ENCODE assay signal across 8 mouse cellular contexts in the genomic region with DNA sequence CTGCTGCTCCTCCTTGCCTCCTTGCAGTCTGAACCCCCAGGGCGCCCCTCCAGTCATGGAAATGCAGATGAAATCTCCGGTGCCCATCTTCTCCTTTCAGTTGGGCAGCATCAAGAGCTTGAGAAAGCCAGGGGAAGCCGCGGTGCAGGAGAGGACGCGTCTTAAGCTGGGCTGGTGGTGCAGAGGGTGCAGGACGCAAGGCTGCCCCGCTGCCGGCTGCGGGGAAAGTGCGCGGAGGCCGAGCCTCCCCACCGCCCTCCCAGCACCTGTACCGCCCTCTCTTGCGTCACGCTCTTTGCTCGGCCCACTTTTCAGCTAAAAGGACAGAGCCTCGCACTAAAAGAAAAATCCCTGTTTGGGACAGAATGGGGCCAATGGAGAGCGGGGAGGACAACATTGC. TPM values are rescaled to one million over a fixed set of nuclear protein-coding genes. Genes with fewer than 3 reads are reported as not detected.
A peak's percentile ranks its signal among the peaks of the same experiment; 100 is the strongest.
DNase-seq lines count a peak whose midpoint lies in the region; ATAC-seq and TF ChIP-seq lines count a peak whose summit lies in the region.

A gene (minus strand): TSS at position 229 of the 400 bp plus-strand sequence.

- peaks cover 26% of the 10 kb centered on the region for H3K4me1 ChIP-seq in heart, embryonic 13.5 days
- H3K4me1 ChIP-seq in kidney, embryonic 16.5 days (ENCODE audit: insufficient read depth, low read length) = peaks cover 14% of the 10 kb centered on the region
- no peaks in the 10 kb centered on the region for H3K4me1 ChIP-seq in liver, embryonic 11.5 days (replicated peaks; ENCODE audit: control insufficient read depth, insufficient read depth, low read length)

- DNase-seq in spleen, adult 18-20 months = peak; percentile 42 to 45
- no peak for DNase-seq in spleen, adult 12 weeks (ENCODE audit: low spot score)
- peak; percentile 48 for DNase-seq in liver, embryonic 11.5 days (ENCODE audit: low spot score)
- DNase-seq in telencephalon, adult 2 months (ENCODE audit: low read depth, low spot score) = peak; percentile 12

- peak; percentile 80 for ATAC-seq in erythroid progenitor cell, adult 5-6 weeks (replicated peaks; ENCODE audit: low FRiP score, poor library complexity, severe bottlenecking)
- ATAC-seq in heart, embryonic 13.5 days (ENCODE audit: extremely low read depth, insufficient number of reproducible peaks, low FRiP score, low TSS enrichment) = no peak
- ATAC-seq in kidney, embryonic 16.5 days (ENCODE audit: low FRiP score, low TSS enrichment) = peak; percentile 90
- ATAC-seq in liver, embryonic 11.5 days (replicated peaks; ENCODE audit: low FRiP score) = 0 out of 2 replicates have a peak, but pooled peaks have one; percentile 34

- H3K9me3 ChIP-seq in heart, embryonic 13.5 days = no peaks in the 10 kb centered on the region
- H3K9me3 ChIP-seq in kidney, embryonic 16.5 days (ENCODE audit: low read length) = no peaks in the 10 kb centered on the region
- H3K9me3 ChIP-seq in liver, embryonic 11.5 days (ENCODE audit: control insufficient read depth, low read length) = no peaks in the 10 kb centered on the region

- H3K27ac ChIP-seq in heart, embryonic 13.5 days (replicated peaks) = peak within 1 kb of the TSS; percentile 79
- no peak within 1 kb of the TSS for H3K27ac ChIP-seq in kidney, embryonic 16.5 days (ENCODE audit: low read length)
- no peak within 1 kb of the TSS for H3K27ac ChIP-seq in liver, embryonic 11.5 days (ENCODE audit: low read depth, low read length)

- H3K4me2 ChIP-seq in heart, embryonic 13.5 days = peak within 1 kb of the TSS; percentile 76
- H3K4me2 ChIP-seq in kidney, embryonic 16.5 days (replicated peaks; ENCODE audit: low read depth, low read length) = peak within 1 kb of the TSS; percentile 76
- H3K4me2 ChIP-seq in liver, embryonic 11.5 days = peak within 1 kb of the TSS; percentile 63
- H3K4me2 ChIP-seq in myocyte (ENCODE audit: low read depth) = peak within 1 kb of the TSS; percentile 76

- no peak within 1 kb of the TSS for H3ac ChIP-seq in myocyte (ENCODE audit: control insufficient read depth, insufficient read length)

- H3K4me3 ChIP-seq in heart, embryonic 13.5 days = peak within 1 kb of the TSS; percentile 65
- H3K4me3 ChIP-seq in kidney, embryonic 16.5 days (ENCODE audit: low read length) = peak within 1 kb of the TSS; percentile 56
- peak within 1 kb of the TSS; percentile 40 for H3K4me3 ChIP-seq in liver, embryonic 11.5 days (ENCODE audit: low read depth, low read length)
- H3K4me3 ChIP-seq in myocyte = peak within 1 kb of the TSS; percentile 20

- H3K36me3 ChIP-seq in heart, embryonic 13.5 days = no peaks in the 10 kb centered on the region
- H3K36me3 ChIP-seq in kidney, embryonic 16.5 days (ENCODE audit: insufficient read depth, low read length) = no peaks in the 10 kb centered on the region
- H3K36me3 ChIP-seq in liver, embryonic 11.5 days (ENCODE audit: control insufficient read depth, insufficient read depth, low read length) = no peaks in the 10 kb centered on the region
- no peaks in the 10 kb centered on the region for H3K36me3 ChIP-seq in myocyte (ENCODE audit: control insufficient read depth, insufficient read depth)

- under 1% methylated on average over 20 of the region's 20 CpGs for WGBS in heart, embryonic 13.5 days
- WGBS in kidney, embryonic 16.5 days = under 1% methylated on average over 20 of the region's 20 CpGs
- WGBS in liver, embryonic 11.5 days = 1% methylated on average over 20 of the region's 20 CpGs

- peak; percentile 68 for TF ChIP-seq POLR2A in myocyte (IDR thresholded peaks at IDR 0.05; ENCODE audit: insufficient read length, low read depth)

- no peaks in the 10 kb centered on the region for H3K27me3 ChIP-seq in heart, embryonic 13.5 days (replicated peaks)
- no peaks in the 10 kb centered on the region for H3K27me3 ChIP-seq in kidney, embryonic 16.5 days (ENCODE audit: insufficient read depth, low read length)
- peaks cover 8% of the 10 kb centered on the region for H3K27me3 ChIP-seq in liver, embryonic 11.5 days (replicated peaks; ENCODE audit: control insufficient read depth, insufficient read depth, low read length)
- no peaks in the 10 kb centered on the region for H3K27me3 ChIP-seq in myocyte (ENCODE audit: control insufficient read depth, insufficient read depth, insufficient read length)

- H3K9ac ChIP-seq in heart, embryonic 13.5 days = peak within 1 kb of the TSS; percentile 86
- peak within 1 kb of the TSS; percentile 68 for H3K9ac ChIP-seq in kidney, embryonic 16.5 days (replicated peaks; ENCODE audit: low read length)
- no peak within 1 kb of the TSS for H3K9ac ChIP-seq in liver, embryonic 11.5 days (ENCODE audit: low read depth, low read length)

- H3K79me2 ChIP-seq in myocyte (ENCODE audit: control insufficient read depth, insufficient read depth) = no peaks in the 10 kb centered on the region

TF ChIP-seq in myocyte, 11 proteins besides CTCF, POLR2A, EP300 and RAD21:
- TF ChIP-seq POLR2AphosphoS2 (IDR thresholded peaks at IDR 0.05; ENCODE audit: insufficient read length, low read depth) (no peak), TCF3 (IDR thresholded peaks at IDR 0.05; ENCODE audit: insufficient read length, low read depth) (no peak), MYOG (IDR thresholded peaks at IDR 0.05; ENCODE audit: control insufficient read depth in 1 of 3, insufficient read depth in 1 of 3, insufficient read length in 2 of 3, low read depth in 2 of 3) (peak in 1 of 3 experiments; percentile 39), MYOD1 (IDR thresholded peaks at IDR 0.05; ENCODE audit: control insufficient read depth in 1 of 3, insufficient read length in 2 of 3, low read depth in 2 of 3) (peak in 1 of 3 experiments; percentile 32)
TF ChIP-seq in myocyte: peak in this region for 2.

RNA-seq across cellular contexts. Expression of the gene that starts here (rescaled TPM):
- under 0.01 TPM in 1 of 2 replicates, not detected in the other for total RNA-seq in erythroid progenitor cell, adult 5-6 weeks (2015; ENCODE audit: low replicate concordance)
- 0.15 TPM in 1 of 2 replicates, not detected in the other for total RNA-seq in erythroid progenitor cell, adult 5-6 weeks (2017; ENCODE audit: low replicate concordance)
- 15.1 and 16.8 TPM in 2 replicates for polyA plus RNA-seq in heart, embryonic 13.5 days (2015; fragmentation: Nextera tagmentation; extraction: Ambion mirVana)
- polyA plus RNA-seq in kidney, embryonic 16.5 days (2015; fragmentation: Nextera tagmentation; extraction: Ambion mirVana) = 9.5 and 9.9 TPM in 2 replicates
- polyA plus RNA-seq in liver, embryonic 11.5 days (2014; fragmentation: Nextera tagmentation; extraction: Ambion mirVana) = 1.9 and 2.4 TPM in 2 replicates
- 24.4 TPM for polyA plus RNA-seq in myocyte (2012; fragmentation: generic; extraction: Trizol)

Comparison
In these comparisons a context has a peak if more than half of its experiments do, and no peak if none do; other contexts are left out.
1. Peak in ATAC-seq in erythroid progenitor cell, adult 5-6 weeks; RNA of the gene not detected or under 1 TPM.